In genomic region chr7:61481074-61481473, GRCm38 (mm10) we compare ENCODE assay signal across 18 mouse cellular contexts.
"Had no signal": no experiment of that assay in that cellular context is flagged by ENCODE, and none has a peak within 500 bp of the region (broad histone marks: within the 10 kb centered on the region; RNA-seq: fewer than 3 reads in every experiment).

No protein-coding gene starts in this region.

- H3K27me3 ChIP-seq: limb, embryonic 13.5 days; liver, embryonic 12.5 days; liver, embryonic 15.5 days; lung, embryonic 15.5 days; neural tube, embryonic 12.5 days; neural tube, embryonic 15.5 days had no signal

- DNase-seq: kidney, adult 18-20 months; kidney, postnatal 25 days; liver; lung, adult 18-20 months; lung, postnatal 14 days; lung, postnatal 4 days; midbrain, embryonic 14.5 days; right cerebral cortex, postnatal 25 days; thymus, postnatal 25 days had no signal

- H3K27ac ChIP-seq: kidney, postnatal 0 days; layer of hippocampus, adult 2 months; limb, embryonic 10.5 days; limb, embryonic 13.5 days; liver, embryonic 12.5 days; liver, embryonic 15.5 days; lung, embryonic 15.5 days; neural tube, embryonic 12.5 days; neural tube, embryonic 15.5 days had no signal

- H3K4me1 ChIP-seq: limb, embryonic 10.5 days; limb, embryonic 13.5 days; liver, embryonic 12.5 days; liver, embryonic 15.5 days; lung, embryonic 15.5 days; neural tube, embryonic 12.5 days; neural tube, embryonic 15.5 days had no signal

- H3K4me3 ChIP-seq: layer of hippocampus, adult 2 months; limb, embryonic 10.5 days; limb, embryonic 13.5 days; liver, embryonic 12.5 days; liver, embryonic 15.5 days; lung, embryonic 15.5 days; neural tube, embryonic 12.5 days; neural tube, embryonic 15.5 days had no signal

- H3K36me3 ChIP-seq: limb, embryonic 10.5 days; limb, embryonic 13.5 days; liver, embryonic 12.5 days; liver, embryonic 15.5 days; lung, embryonic 15.5 days; neural tube, embryonic 12.5 days; neural tube, embryonic 15.5 days had no signal
